Mouse (Mus musculus) cerebral cortex, adult 2 months (tissue): Measurements from ENCODE around the gene Tmem220.

ENCODE experiments used
- WGBS: fragments of 180-500 bp; shearing (Covaris S2); methylation state at CpG from one replicate; pipeline ENCODE4 v1.1.7; 2018; 5-methylcytosine and 5-hydroxymethylcytosine counted together

The Tmem220 gene

GRCm38 (mm10) chr11:67024867-67025477 lies at the start of gene Tmem220:
Gene Tmem220 (plus strand): TSS chr11:67025154.
- WGBS = 7% methylated on average over 34 of the region's 35 CpGs

GRCm38 (mm10) chr11:66975606-66976330 lies 49.2 kb upstream of the Tmem220 start:
- WGBS = 90% methylated on average over 7 of the region's 7 CpGs

DNA sequence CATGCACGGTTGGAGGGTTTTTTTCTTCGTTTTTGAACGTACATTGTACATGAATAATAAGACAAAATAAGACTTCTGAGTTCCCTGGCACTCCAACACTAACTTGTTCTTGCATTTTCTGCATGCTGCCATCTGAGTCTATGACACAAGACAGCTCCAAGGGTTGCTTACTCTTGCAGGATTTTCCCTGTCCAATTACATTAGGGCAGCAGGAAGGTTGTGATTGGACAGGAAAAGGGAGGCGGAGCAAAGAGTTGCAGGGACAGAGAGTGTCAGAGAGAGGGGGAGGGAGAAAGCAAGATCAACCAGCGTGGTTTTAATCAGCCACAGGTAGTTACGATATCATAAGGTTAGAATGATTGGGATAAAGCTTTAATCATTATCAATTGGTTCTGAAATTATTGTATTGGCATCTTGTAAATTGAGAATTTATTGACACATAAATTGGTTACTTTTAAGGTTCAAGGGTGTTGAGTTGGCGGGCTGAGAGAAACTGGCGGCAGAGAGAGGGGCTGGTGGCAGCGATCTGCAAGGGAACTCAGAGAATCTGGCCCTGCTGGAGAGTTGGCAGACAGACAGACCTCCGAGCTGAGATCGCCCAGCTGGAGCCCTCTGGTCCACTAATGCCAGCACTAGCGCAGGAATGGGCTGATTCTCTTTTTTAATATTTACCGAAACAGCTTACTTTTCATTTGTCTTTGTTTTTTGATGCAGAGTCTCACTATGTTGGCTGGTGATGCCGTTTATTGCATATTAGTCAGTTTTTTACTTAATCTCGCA lies 43.4 kb upstream of the Tmem220 start:
- 74% methylated on average over 15 of the region's 15 CpGs for WGBS

DNA sequence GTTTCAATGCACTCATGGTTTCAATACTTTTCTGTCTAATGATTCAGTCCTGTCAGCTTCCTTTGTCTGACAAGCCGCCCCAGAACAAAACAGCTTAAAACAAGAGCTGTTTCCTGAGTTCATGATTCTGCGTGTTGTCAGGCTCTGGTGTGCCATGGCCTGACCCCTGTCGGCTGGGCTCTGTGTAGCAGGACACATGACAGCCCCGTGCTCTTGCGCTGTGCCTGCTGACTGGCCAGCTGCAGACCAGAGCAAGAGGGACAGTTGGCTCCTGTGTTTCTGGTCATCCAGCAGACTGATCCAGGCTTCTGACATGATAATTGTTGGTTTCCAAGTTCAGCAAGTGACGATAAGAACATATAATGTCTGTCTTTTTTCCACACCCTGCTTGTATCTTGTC lies 42.2 kb upstream of the Tmem220 start:
- WGBS = 62% methylated on average over 6 of the region's 6 CpGs

GRCm38 (mm10) chr11:66983422-66984164 lies 41.4 kb upstream of the Tmem220 start:
- WGBS = 80% methylated on average over 11 of the region's 11 CpGs

DNA sequence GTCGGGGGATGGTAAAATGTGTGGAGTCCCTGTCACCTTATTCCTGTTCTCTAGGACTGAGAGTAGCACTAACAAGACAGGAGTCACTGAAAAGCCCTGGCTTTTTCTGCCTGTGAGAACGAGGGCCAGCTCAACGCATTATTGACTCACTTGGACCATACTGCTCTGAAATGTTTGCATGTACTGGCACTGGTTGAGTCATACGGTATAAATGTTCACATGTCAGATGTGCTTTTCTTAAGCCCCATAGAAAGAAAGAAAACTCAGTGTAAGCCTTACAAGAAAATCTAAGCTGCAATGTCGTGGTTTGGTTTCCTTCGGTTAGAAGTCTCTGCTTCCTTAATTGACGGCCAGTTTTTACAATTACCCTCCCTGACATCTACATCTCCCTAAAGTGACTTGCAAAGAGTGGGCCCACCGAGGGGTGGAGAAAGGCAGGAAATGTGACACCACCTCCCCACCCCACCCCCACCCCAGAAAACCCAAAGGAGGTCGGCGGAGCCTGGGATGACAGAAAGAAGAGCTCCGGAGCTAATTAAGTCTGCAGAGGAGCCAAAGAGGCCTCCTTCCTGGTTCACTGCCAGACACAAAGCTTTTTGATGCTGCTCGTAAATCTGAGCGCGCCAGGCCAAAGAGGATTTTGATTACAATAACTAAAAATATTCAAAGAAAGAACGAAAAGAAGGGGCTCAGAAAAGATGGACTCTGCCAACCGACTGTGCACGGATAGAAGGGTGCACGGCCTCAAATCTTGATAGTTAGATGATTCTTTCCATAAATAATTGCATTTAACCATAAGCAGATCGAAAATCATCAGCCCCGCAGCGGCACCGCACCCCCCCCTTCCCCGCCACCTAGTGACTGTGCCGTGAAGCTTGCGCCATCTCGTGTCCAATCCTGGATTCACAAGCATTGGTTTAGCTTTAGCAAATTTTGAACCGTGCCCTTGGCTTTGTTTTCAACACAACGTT lies 40.5 kb upstream of the Tmem220 start:
- 9% methylated on average over 28 of the region's 28 CpGs for WGBS

- WGBS = 24% methylated on average over 11 of the region's 11 CpGs
Observed at GRCm38 (mm10) chr11:66985136-66985702, 39.7 kb upstream of the Tmem220 start.

GRCm38 (mm10) chr11:66992150-66992549 lies 32.8 kb upstream of the Tmem220 start:
- 41% methylated on average over 2 of the region's 2 CpGs for WGBS

- 32% methylated on average over 1 of the region's 1 CpGs for WGBS
Observed at GRCm38 (mm10) chr11:66993674-66994073, 31.3 kb upstream of the Tmem220 start.

- 70% methylated on average over 4 of the region's 4 CpGs for WGBS
Observed at GRCm38 (mm10) chr11:66996446-66996845, 28.5 kb upstream of the Tmem220 start.

GRCm38 (mm10) chr11:66998467-66999403 lies 26.2 kb upstream of the Tmem220 start:
- WGBS = 48% methylated on average over 14 of the region's 14 CpGs

DNA sequence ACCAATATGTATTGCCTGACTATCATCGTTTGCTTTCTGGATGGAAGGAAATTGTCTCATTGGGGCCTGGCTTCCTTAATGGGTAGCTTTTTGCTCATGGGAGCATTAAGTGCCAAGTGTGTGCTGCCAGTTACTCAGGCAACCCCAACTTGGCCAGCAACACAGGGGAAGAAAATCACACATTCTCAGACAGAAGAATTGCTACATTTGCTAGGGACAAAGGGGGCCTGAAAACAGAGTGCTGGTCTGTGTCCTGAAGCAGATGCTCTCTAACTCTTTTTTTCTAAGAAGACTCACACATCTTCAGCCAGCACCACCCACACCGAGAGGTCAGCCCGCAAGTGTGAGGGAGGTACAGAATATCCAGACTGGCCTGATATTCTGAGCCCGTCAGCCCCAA lies 24.3 kb upstream of the Tmem220 start:
- WGBS = 52% methylated on average over 4 of the region's 4 CpGs

DNA sequence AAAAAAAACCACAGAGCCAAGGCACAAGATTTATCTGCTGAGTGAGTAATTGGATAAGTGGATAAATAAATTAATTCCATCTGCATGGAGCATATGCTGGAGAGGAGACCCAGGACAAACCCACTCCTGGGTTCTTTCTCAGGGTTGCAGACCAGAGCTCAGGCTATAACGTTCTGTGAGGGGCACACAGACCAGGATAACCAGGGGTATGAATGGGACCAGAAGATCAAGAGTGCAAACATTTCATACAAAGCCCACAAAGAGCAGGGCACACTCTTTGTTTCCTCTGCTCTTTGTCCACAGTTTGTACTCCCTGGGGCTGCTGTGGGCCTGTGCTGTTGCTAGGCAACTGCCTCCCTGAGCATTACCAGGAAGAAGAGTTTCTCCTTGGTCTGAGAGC lies 23.2 kb upstream of the Tmem220 start:
- 72% methylated on average over 1 of the region's 1 CpGs for WGBS

- WGBS = 80% methylated on average over 2 of the region's 2 CpGs
Observed at GRCm38 (mm10) chr11:67002911-67003310, 22.0 kb upstream of the Tmem220 start.

- 80% methylated on average over 8 of the region's 8 CpGs for WGBS
Observed at GRCm38 (mm10) chr11:67007961-67008360, 17.0 kb upstream of the Tmem220 start.

DNA sequence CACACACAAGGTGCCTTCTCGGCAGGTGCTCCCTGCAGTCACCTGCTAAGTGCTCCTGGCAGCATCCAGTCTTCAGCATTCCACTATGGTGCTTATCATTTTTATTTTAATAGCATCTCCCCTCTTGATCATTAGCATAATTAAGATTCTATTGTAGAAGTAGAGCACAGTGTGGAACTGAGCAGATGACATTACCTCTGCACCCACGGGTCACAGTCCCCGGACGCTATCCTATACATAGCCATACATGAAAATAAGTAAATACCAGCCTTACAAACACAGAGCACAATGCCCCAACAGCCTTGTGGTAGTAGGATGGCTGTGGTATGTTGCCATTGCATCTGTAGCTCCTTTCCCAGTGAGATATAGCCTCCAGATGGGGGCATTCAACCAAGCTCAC lies 16.4 kb upstream of the Tmem220 start:
- 93% methylated on average over 4 of the region's 4 CpGs for whole genome bisulfite sequencing

DNA sequence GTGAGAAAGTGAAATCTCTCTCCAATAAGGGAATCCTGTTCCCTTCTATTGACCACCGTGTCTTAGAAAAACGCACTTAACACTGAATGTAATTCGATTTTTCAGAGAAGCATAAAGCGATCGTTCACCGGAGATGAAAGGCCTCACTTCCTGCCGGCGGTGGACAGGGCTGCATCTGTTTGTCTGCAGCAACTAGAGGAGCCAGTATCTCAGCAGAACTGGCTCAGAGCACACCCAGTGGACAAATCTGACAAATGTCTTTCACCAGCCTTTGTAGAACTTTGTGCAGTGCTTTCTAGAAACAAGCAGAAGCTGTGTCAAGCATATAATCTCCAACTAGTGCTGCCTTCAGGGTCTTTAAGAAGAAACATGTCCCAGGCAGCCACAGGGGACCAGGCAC lies 14.5 kb upstream of the Tmem220 start:
- 10% methylated on average over 8 of the region's 8 CpGs for WGBS

DNA sequence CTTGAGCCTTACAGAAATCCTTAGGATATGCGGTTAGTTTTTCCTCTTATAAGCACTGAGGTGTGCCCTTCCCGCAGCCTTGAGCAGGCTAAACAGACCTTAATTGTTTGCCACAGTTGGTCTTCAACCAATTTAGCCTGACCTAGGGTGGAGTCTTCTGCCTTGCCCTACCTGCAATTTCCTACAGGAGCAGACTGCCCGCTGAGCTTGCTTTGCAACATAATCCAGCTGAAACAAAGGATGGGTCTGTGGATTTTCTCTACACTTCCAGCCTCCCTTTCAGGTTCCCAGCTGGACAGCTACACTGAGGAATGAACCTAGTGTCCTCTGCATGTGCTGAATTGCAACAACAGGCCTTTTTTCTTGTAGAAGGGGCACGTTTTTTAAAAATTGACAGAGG lies 13.3 kb upstream of the Tmem220 start:
- 82% methylated on average over 4 of the region's 4 CpGs for WGBS
